Mouse (Mus musculus): ENCODE measurements at regions not wholly inside any gene's neighbourhood (a gene's known extent, or its start where the extent isn't known, plus 50 kb on each side); places are given as distances from the start of the nearest gene placed in this dataset.
A peak's percentile ranks its signal among the peaks of the same experiment; 100 is the strongest.

- H3K4me1 ChIP-seq (replicated peaks; ENCODE audit: control insufficient read depth, insufficient read depth, low read length), result no peaks in the 10 kb centered on the region
- no peaks in the 10 kb centered on the region for H3K27me3 ChIP-seq (ENCODE audit: control insufficient read depth, insufficient read depth, low read depth, low read length)
- ATAC-seq (ENCODE audit: low read depth), result no peak
- 67% methylated on average over 4 of the region's 4 CpGs for WGBS
- no peak overlapping the region for H3K27ac ChIP-seq (ENCODE audit: low read length)
- no peaks in the 10 kb centered on the region for H3K9me3 ChIP-seq (ENCODE audit: control insufficient read depth, low read length)
- H3K4me3 ChIP-seq (ENCODE audit: low read length), result no peak overlapping the region
- no peaks in the 10 kb centered on the region for H3K36me3 ChIP-seq (ENCODE audit: control insufficient read depth, insufficient read depth, low read length)
- no peak overlapping the region for H3K9ac ChIP-seq (ENCODE audit: low read length)
- no peak overlapping the region for H3K4me2 ChIP-seq (ENCODE audit: low read depth, low read length)
Observed at GRCm38 (mm10) chr15:62567431-62567830, 1277.5 kb downstream of the Gsdmc2 start.

GRCm38 (mm10) chr15:62566106-62566511 is 1278.9 kb downstream of the Gsdmc2 start:
- no peaks in the 10 kb centered on the region for H3K36me3 ChIP-seq (ENCODE audit: control insufficient read depth, insufficient read depth, low read length)
- ATAC-seq (ENCODE audit: low read depth), result no peak
- H3K27ac ChIP-seq (ENCODE audit: low read length), result no peak overlapping the region
- H3K4me2 ChIP-seq (ENCODE audit: low read depth, low read length), result no peak overlapping the region
- H3K4me1 ChIP-seq (replicated peaks; ENCODE audit: control insufficient read depth, insufficient read depth, low read length), result no peaks in the 10 kb centered on the region
- no peak overlapping the region for H3K9ac ChIP-seq (ENCODE audit: low read length)
- H3K4me3 ChIP-seq (ENCODE audit: low read length), result no peak overlapping the region
- no peaks in the 10 kb centered on the region for H3K9me3 ChIP-seq (ENCODE audit: control insufficient read depth, low read length)
- no peaks in the 10 kb centered on the region for H3K27me3 ChIP-seq (ENCODE audit: control insufficient read depth, insufficient read depth, low read depth, low read length)
- 11% methylated on average over 7 of the region's 7 CpGs for WGBS

GRCm38 (mm10) chr15:62533233-62533632 is 1311.7 kb downstream of the Gsdmc2 start:
- WGBS, result 35% methylated on average over 2 of the region's 2 CpGs
- no peak for ATAC-seq (ENCODE audit: low read depth)
- Histone ChIP-seq H3K9me3 (ENCODE audit: control insufficient read depth, low read length) (no peaks in the 10 kb centered on the region), H3K4me1 (replicated peaks; ENCODE audit: control insufficient read depth, insufficient read depth, low read length) (no peaks in the 10 kb centered on the region), H3K9ac (ENCODE audit: low read length) (no peak overlapping the region), H3K4me3 (ENCODE audit: low read length) (no peak overlapping the region), H3K4me2 (ENCODE audit: low read depth, low read length) (no peak overlapping the region), H3K27ac (ENCODE audit: low read length) (no peak overlapping the region), H3K27me3 (ENCODE audit: control insufficient read depth, insufficient read depth, low read depth, low read length) (no peaks in the 10 kb centered on the region), H3K36me3 (ENCODE audit: control insufficient read depth, insufficient read depth, low read length) (no peaks in the 10 kb centered on the region)

- ATAC-seq (ENCODE audit: low read depth), result no peak
- H3K4me1 ChIP-seq (replicated peaks; ENCODE audit: control insufficient read depth, insufficient read depth, low read length), result no peaks in the 10 kb centered on the region; the same call in 1 of the 2 replicates
- H3K4me3 ChIP-seq (ENCODE audit: low read length), result no peak overlapping the region
- H3K27me3 ChIP-seq (ENCODE audit: control insufficient read depth, insufficient read depth, low read depth, low read length), result no peaks in the 10 kb centered on the region
- H3K9ac ChIP-seq (ENCODE audit: low read length), result no peak overlapping the region
- H3K36me3 ChIP-seq (ENCODE audit: control insufficient read depth, insufficient read depth, low read length), result no peaks in the 10 kb centered on the region
- H3K27ac ChIP-seq (ENCODE audit: low read length), result no peak overlapping the region
- no peaks in the 10 kb centered on the region for H3K9me3 ChIP-seq (ENCODE audit: control insufficient read depth, low read length)
- 75% methylated on average over 3 of the region's 3 CpGs for WGBS
- H3K4me2 ChIP-seq (ENCODE audit: low read depth, low read length), result no peak overlapping the region
Observed at GRCm38 (mm10) chr15:62528975-62529374, 1316.0 kb downstream of the Gsdmc2 start.

GRCm38 (mm10) chr15:62524628-62525027 is 1320.3 kb downstream of the Gsdmc2 start:
- 41% methylated on average over 2 of the region's 2 CpGs for WGBS
- Histone ChIP-seq H3K4me3 (ENCODE audit: low read length) (no peak overlapping the region), H3K4me2 (ENCODE audit: low read depth, low read length) (no peak overlapping the region), H3K4me1 (replicated peaks; ENCODE audit: control insufficient read depth, insufficient read depth, low read length) (no peaks in the 10 kb centered on the region; the same call in 1 of the 2 replicates), H3K27ac (ENCODE audit: low read length) (no peak overlapping the region), H3K9me3 (ENCODE audit: control insufficient read depth, low read length) (no peaks in the 10 kb centered on the region), H3K36me3 (ENCODE audit: control insufficient read depth, insufficient read depth, low read length) (no peaks in the 10 kb centered on the region), H3K27me3 (ENCODE audit: control insufficient read depth, insufficient read depth, low read depth, low read length) (no peaks in the 10 kb centered on the region), H3K9ac (ENCODE audit: low read length) (no peak overlapping the region)
- no peak for ATAC-seq (ENCODE audit: low read depth)

- Histone ChIP-seq H3K27ac (ENCODE audit: low read length) (no peak overlapping the region), H3K9ac (ENCODE audit: low read length) (no peak overlapping the region), H3K36me3 (ENCODE audit: control insufficient read depth, insufficient read depth, low read length) (no peaks in the 10 kb centered on the region), H3K27me3 (ENCODE audit: control insufficient read depth, insufficient read depth, low read depth, low read length) (no peaks in the 10 kb centered on the region), H3K4me1 (replicated peaks; ENCODE audit: control insufficient read depth, insufficient read depth, low read length) (no peaks in the 10 kb centered on the region; the same call in 1 of the 2 replicates), H3K4me2 (ENCODE audit: low read depth, low read length) (no peak overlapping the region), H3K9me3 (ENCODE audit: control insufficient read depth, low read length) (no peaks in the 10 kb centered on the region), H3K4me3 (ENCODE audit: low read length) (no peak overlapping the region)
- ATAC-seq (ENCODE audit: low read depth), result peak; percentile 52; the same call in 1 of the 2 replicates
- 31% methylated on average over 2 of the region's 2 CpGs for WGBS
Observed at GRCm38 (mm10) chr15:62524135-62524534, 1320.8 kb downstream of the Gsdmc2 start.

- Histone ChIP-seq H3K27me3 (ENCODE audit: control insufficient read depth, insufficient read depth, low read depth, low read length) (no peaks in the 10 kb centered on the region), H3K4me2 (ENCODE audit: low read depth, low read length) (no peak overlapping the region), H3K27ac (ENCODE audit: low read length) (no peak overlapping the region), H3K4me3 (ENCODE audit: low read length) (no peak overlapping the region), H3K9ac (ENCODE audit: low read length) (no peak overlapping the region), H3K36me3 (ENCODE audit: control insufficient read depth, insufficient read depth, low read length) (no peaks in the 10 kb centered on the region), H3K4me1 (replicated peaks; ENCODE audit: control insufficient read depth, insufficient read depth, low read length) (no peaks in the 10 kb centered on the region), H3K9me3 (ENCODE audit: control insufficient read depth, low read length) (no peaks in the 10 kb centered on the region)
- 70% methylated on average over 1 of the region's 1 CpGs for WGBS
- ATAC-seq (ENCODE audit: low read depth), result no peak
Observed at GRCm38 (mm10) chr15:62513462-62513861, 1331.5 kb downstream of the Gsdmc2 start.

GRCm38 (mm10) chr15:62511461-62511860 is 1333.5 kb downstream of the Gsdmc2 start:
- H3K27ac ChIP-seq (ENCODE audit: low read length), result no peak overlapping the region
- no peak for ATAC-seq (ENCODE audit: low read depth)
- H3K4me3 ChIP-seq (ENCODE audit: low read length), result no peak overlapping the region
- no peaks in the 10 kb centered on the region for H3K9me3 ChIP-seq (ENCODE audit: control insufficient read depth, low read length)
- H3K9ac ChIP-seq (ENCODE audit: low read length), result no peak overlapping the region
- WGBS, result 85% methylated on average over 2 of the region's 2 CpGs
- no peaks in the 10 kb centered on the region for H3K36me3 ChIP-seq (ENCODE audit: control insufficient read depth, insufficient read depth, low read length)
- H3K27me3 ChIP-seq (ENCODE audit: control insufficient read depth, insufficient read depth, low read depth, low read length), result no peaks in the 10 kb centered on the region
- no peaks in the 10 kb centered on the region for H3K4me1 ChIP-seq (replicated peaks; ENCODE audit: control insufficient read depth, insufficient read depth, low read length)
- no peak overlapping the region for H3K4me2 ChIP-seq (ENCODE audit: low read depth, low read length)

GRCm38 (mm10) chr15:62503866-62504265 is 1341.1 kb downstream of the Gsdmc2 start:
- no peak overlapping the region for H3K4me3 ChIP-seq (ENCODE audit: low read length)
- no peak overlapping the region for H3K27ac ChIP-seq (ENCODE audit: low read length)
- no peak overlapping the region for H3K4me2 ChIP-seq (ENCODE audit: low read depth, low read length)
- WGBS, result 69% methylated on average over 3 of the region's 3 CpGs
- ATAC-seq (ENCODE audit: low read depth), result no peak
- no peaks in the 10 kb centered on the region for H3K9me3 ChIP-seq (ENCODE audit: control insufficient read depth, low read length)
- H3K27me3 ChIP-seq (ENCODE audit: control insufficient read depth, insufficient read depth, low read depth, low read length), result no peaks in the 10 kb centered on the region
- H3K36me3 ChIP-seq (ENCODE audit: control insufficient read depth, insufficient read depth, low read length), result no peaks in the 10 kb centered on the region
- no peaks in the 10 kb centered on the region for H3K4me1 ChIP-seq (replicated peaks; ENCODE audit: control insufficient read depth, insufficient read depth, low read length)
- no peak overlapping the region for H3K9ac ChIP-seq (ENCODE audit: low read length)

- Histone ChIP-seq H3K9me3 (ENCODE audit: control insufficient read depth, low read length) (no peaks in the 10 kb centered on the region), H3K4me1 (replicated peaks; ENCODE audit: control insufficient read depth, insufficient read depth, low read length) (0 out of 2 replicates have a peak, but pooled peaks cover under 1% of the 10 kb centered on the region), H3K27me3 (ENCODE audit: control insufficient read depth, insufficient read depth, low read depth, low read length) (no peaks in the 10 kb centered on the region), H3K4me3 (ENCODE audit: low read length) (no peak overlapping the region), H3K4me2 (ENCODE audit: low read depth, low read length) (no peak overlapping the region), H3K36me3 (ENCODE audit: control insufficient read depth, insufficient read depth, low read length) (no peaks in the 10 kb centered on the region), H3K9ac (ENCODE audit: low read length) (no peak overlapping the region), H3K27ac (ENCODE audit: low read length) (no peak overlapping the region)
- 50% methylated on average over 4 of the region's 4 CpGs for WGBS
- no peak for ATAC-seq (ENCODE audit: low read depth)
Observed at GRCm38 (mm10) chr15:62500966-62501365, 1344.0 kb downstream of the Gsdmc2 start.

All from lung, embryonic 16.5 days (tissue).